Mouse (Mus musculus): Measurements from ENCODE around the gene Adgra3.

The Adgra3 gene

GRCm38 (mm10) chr5:50058421-50059286, at the start of gene Adgra3:
TSS of gene Adgra3 (minus strand) at chr5:50059006.
- DNase-seq (ENCODE audit: low spot score in 2 of 2), result peak; percentile 84

GRCm38 (mm10) chr5:50083441-50083840, 24.6 kb upstream of the Adgra3 start:
- DNase-seq (ENCODE audit: low spot score in 2 of 2), result no peak

- no peak for DNase-seq (ENCODE audit: low spot score in 2 of 2)
Observed at GRCm38 (mm10) chr5:50074245-50074644, 15.4 kb upstream of the Adgra3 start.

- DNase-seq (ENCODE audit: low spot score in 2 of 2), result no peak
Observed at GRCm38 (mm10) chr5:50064236-50064635, 5.4 kb upstream of the Adgra3 start.

GRCm38 (mm10) chr5:50059586-50059985, 780 bp upstream of the Adgra3 start:
- DNase-seq (ENCODE audit: low spot score in 2 of 2), result no peak

- peak; percentile 5 to 26 for DNase-seq (ENCODE audit: low spot score in 2 of 2)
Observed at GRCm38 (mm10) chr5:50057612-50058420, 990 bp downstream of the Adgra3 start.

- no peak for DNase-seq (ENCODE audit: low spot score in 2 of 2)
Observed at GRCm38 (mm10) chr5:50052456-50052855, 6.3 kb downstream of the Adgra3 start.

GRCm38 (mm10) chr5:50050668-50051425, 8.0 kb downstream of the Adgra3 start:
- no peak for DNase-seq (ENCODE audit: low spot score in 2 of 2)

- no peak for DNase-seq (ENCODE audit: low spot score in 2 of 2)
Observed at GRCm38 (mm10) chr5:50050037-50050436, 8.8 kb downstream of the Adgra3 start.

- no peak for DNase-seq (ENCODE audit: low spot score in 2 of 2)
Observed at GRCm38 (mm10) chr5:50049506-50049905, 9.3 kb downstream of the Adgra3 start.

- peak; percentile 13 to 61 for DNase-seq (ENCODE audit: low spot score in 2 of 2)
Observed at GRCm38 (mm10) chr5:50048960-50049359, 9.8 kb downstream of the Adgra3 start.

GRCm38 (mm10) chr5:50048271-50048851, 10.4 kb downstream of the Adgra3 start:
- no peak for DNase-seq (ENCODE audit: low spot score in 2 of 2)

GRCm38 (mm10) chr5:50045180-50045579, 13.6 kb downstream of the Adgra3 start:
- no peak for DNase-seq (ENCODE audit: low spot score in 2 of 2)

- no peak for DNase-seq (ENCODE audit: low spot score in 2 of 2)
Observed at GRCm38 (mm10) chr5:50043677-50044076, 15.1 kb downstream of the Adgra3 start.

GRCm38 (mm10) chr5:50042274-50042943, 16.4 kb downstream of the Adgra3 start:
- no peak for DNase-seq (ENCODE audit: low spot score in 2 of 2)

- no peak for DNase-seq (ENCODE audit: low spot score in 2 of 2)
Observed at GRCm38 (mm10) chr5:50039521-50039920, 19.3 kb downstream of the Adgra3 start.

- DNase-seq (ENCODE audit: low spot score in 2 of 2), result no peak
Observed at GRCm38 (mm10) chr5:50037666-50038065, 21.1 kb downstream of the Adgra3 start.

GRCm38 (mm10) chr5:50034900-50035514, 23.8 kb downstream of the Adgra3 start:
- no peak for DNase-seq (ENCODE audit: low spot score in 2 of 2)

- DNase-seq (ENCODE audit: low spot score in 2 of 2), result peak; percentile 6 to 24
Observed at GRCm38 (mm10) chr5:50034231-50034630, 24.6 kb downstream of the Adgra3 start.

GRCm38 (mm10) chr5:50033660-50034059, 25.1 kb downstream of the Adgra3 start:
- no peak for DNase-seq (ENCODE audit: low spot score in 2 of 2)

- DNase-seq (ENCODE audit: low spot score in 2 of 2), result peak in 1 of 2 experiments; percentile 13
Observed at GRCm38 (mm10) chr5:50032332-50032731, 26.5 kb downstream of the Adgra3 start.
